Comparison of ENCODE assay signal across 8 mouse cellular contexts in genomic region chr7:140137135-140138020, GRCm38 (mm10). TPM values are rescaled to one million over a fixed set of nuclear protein-coding genes. Genes with fewer than 3 reads are reported as not detected.
DNase-seq lines count a peak whose midpoint lies in the region; ATAC-seq and TF ChIP-seq lines count a peak whose summit lies in the region.

Gene Mtg1, plus strand, starts transcription at chr7:140137564.

- DNase-seq in ES-CJ7 (ENCODE audit: low read depth, low spot score), result peak; percentile 96
- peak; percentile 97 for DNase-seq in cerebellum, adult 11 months
- peak; percentile 92 for DNase-seq in heart, postnatal 25 days (ENCODE audit: low spot score)
- DNase-seq in layer of hippocampus, adult 18-20 months (ENCODE audit: low spot score in 2 of 2), result peak; percentile 94 to 99
- DNase-seq in lung, adult 2 months, result peak; percentile 98
- peak; percentile 88 to 89 for DNase-seq in thymus, adult 18-20 months

- peak within 1 kb of the TSS; percentile 70 for H3K27ac ChIP-seq in forebrain, embryonic 15.5 days (replicated peaks)

- H3K36me3 ChIP-seq in forebrain, embryonic 15.5 days, result no peaks in the 10 kb centered on the region

- TF ChIP-seq CTCF in lung, adult 2 months (IDR thresholded peaks at IDR 0.05; ENCODE audit: insufficient read depth, low read length), result no peak

- H3K4me2 ChIP-seq in forebrain, embryonic 15.5 days (replicated peaks), result peak within 1 kb of the TSS; percentile 79

- peak; percentile 65; the same call in 1 of the 2 replicates for TF ChIP-seq POLR2A in lung, adult 2 months (IDR thresholded peaks at IDR 0.05; ENCODE audit: borderline replicate concordance, extremely low read depth, low read depth, low read length)

- 2% methylated on average over 39 of the region's 39 CpGs for WGBS in forebrain, embryonic 15.5 days
- 3% methylated on average over 39 of the region's 39 CpGs for WGBS in lung, adult 2 months

- ATAC-seq in forebrain, embryonic 15.5 days (replicated peaks), result peak; percentile 98
- peak; percentile 69 for ATAC-seq in neutrophil, adult 5-6 weeks (ENCODE audit: extremely low read depth, insufficient number of reproducible peaks, low FRiP score, poor library complexity, severe bottlenecking)

- H3K4me3 ChIP-seq in forebrain, embryonic 15.5 days, result peak within 1 kb of the TSS; percentile 63
- peak within 1 kb of the TSS; percentile 99 for H3K4me3 ChIP-seq in lung, adult 2 months (replicated peaks; ENCODE audit: extremely low read depth, low read depth, low read length)

- H3K9ac ChIP-seq in forebrain, embryonic 15.5 days (replicated peaks), result peak within 1 kb of the TSS; percentile 68

- intact Hi-C loops in heart, postnatal 25 days (cut with DNase I), result loop anchor here (5.0 kb wide), 1 partner anchor 100 kb away; the partner anchor contains the start of genes Tubgcp2 and Zfp511

- no peaks in the 10 kb centered on the region for H3K27me3 ChIP-seq in forebrain, embryonic 15.5 days

- peaks cover 12% of the 10 kb centered on the region for H3K4me1 ChIP-seq in forebrain, embryonic 15.5 days
- H3K4me1 ChIP-seq in lung, adult 2 months (ENCODE audit: control insufficient read depth, insufficient read depth, low read length), result peaks cover 5% of the 10 kb centered on the region; the same call in 1 of the 2 replicates

- no peaks in the 10 kb centered on the region for H3K9me3 ChIP-seq in forebrain, embryonic 15.5 days

RNA-seq across cellular contexts. Expression of gene Mtg1, which starts in this region (rescaled TPM):
- 35.1 and 36.7 TPM in 2 replicates for polyA plus RNA-seq in forebrain, embryonic 15.5 days (2015; fragmentation: Nextera tagmentation; extraction: Ambion mirVana)
- 10 to 100 TPM; 22.9 to 30.8 TPM for total RNA-seq in heart, postnatal 25 days (2021)
- total RNA-seq in layer of hippocampus, adult 18-20 months (2021), result 10 to 100 TPM; 20.9 to 27.8 TPM
- 14.7 and 18.2 TPM in 2 replicates for polyA plus RNA-seq in lung, adult 2 months (2012; rRNA removed)
- total RNA-seq in neutrophil, adult 5-6 weeks (2017), result 5.0 and 13.8 TPM in 2 replicates

Comparison
In these comparisons a context has a peak if more than half of its experiments do, and no peak if none do; other contexts are left out.
1. Peak in every context shown above with its lines: DNase-seq, ATAC-seq, H3K4me3 ChIP-seq and H3K27ac ChIP-seq.